Mouse (Mus musculus) brain, embryonic 18.5 days (tissue): Measurements from ENCODE around the gene Olfr728.

Source experiments
- DNase-seq: peaks from one replicate; pipeline ENCODE4 v3.0.0-alpha.2; 2012; ENCODE audit warnings: low read depth, low spot score

Gene Olfr728

DNA sequence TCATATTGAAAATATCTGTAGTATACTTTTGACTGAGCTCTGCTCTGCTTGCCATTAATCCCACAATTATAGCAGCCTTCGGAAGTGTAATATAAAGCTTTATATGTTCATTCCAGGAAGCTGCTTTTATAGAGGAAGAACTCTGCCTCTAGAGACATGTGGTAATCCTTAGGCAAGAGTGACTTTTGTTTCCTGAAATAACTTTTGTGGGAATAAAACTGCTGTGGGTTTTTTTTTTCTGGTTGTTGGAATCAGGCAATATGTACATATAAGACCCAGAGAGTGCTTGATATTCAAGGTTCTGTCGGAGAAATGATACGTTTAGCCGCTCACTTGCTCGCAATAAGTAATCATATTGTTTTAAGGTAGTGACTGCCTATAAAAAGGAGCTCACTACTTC, at the start of gene Olfr728:
Olfr728 (minus strand) TSS at position 101 of the 400 bp plus-strand sequence.
- no peak for DNase-seq

DNA sequence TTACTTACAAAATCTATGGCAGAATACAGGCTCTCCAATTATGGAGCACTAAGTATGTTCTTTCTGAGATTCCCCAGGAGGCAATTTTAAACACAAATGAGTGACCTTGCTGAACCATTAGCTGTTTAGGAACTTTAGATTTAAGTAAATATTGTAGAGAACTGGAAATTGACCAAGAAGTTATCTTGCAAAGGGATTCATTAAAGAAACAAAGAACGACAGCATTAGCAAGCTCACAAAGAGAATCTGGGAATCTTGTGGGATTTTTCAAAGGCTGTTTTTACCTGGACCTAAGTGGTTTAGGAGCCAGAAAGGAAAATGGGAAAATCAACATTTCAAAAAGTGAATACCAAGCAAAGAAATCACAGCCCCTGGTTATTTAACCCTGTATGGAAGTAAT, 45.6 kb upstream of the Olfr728 start, which contains the start of gene Olfr730:
Olfr730 (minus strand) TSS at position 101 of the 400 bp plus-strand sequence.
- no peak for DNase-seq

DNA sequence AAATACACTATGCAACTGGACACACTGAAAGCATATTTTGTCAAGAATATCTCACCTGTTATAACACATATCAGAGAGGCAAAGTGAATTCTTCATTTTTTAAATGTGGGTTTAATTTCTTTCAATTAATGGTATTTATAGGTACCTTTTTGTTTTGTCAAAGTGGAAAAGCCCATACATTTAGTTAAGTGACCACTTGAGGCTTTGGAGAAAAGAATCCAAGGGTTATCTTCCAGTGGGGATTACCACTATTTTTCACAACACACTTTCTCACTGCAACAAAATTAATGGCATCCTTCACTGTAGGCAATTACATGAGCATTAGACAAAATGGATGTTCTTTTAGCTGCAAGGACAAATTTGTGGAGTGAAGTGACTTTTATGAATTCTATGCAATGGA, 10.3 kb upstream of the Olfr728 start, which contains the start of gene Olfr729:
Olfr729 (minus strand) TSS at position 101 of the 400 bp plus-strand sequence.
- no peak for DNase-seq

DNA sequence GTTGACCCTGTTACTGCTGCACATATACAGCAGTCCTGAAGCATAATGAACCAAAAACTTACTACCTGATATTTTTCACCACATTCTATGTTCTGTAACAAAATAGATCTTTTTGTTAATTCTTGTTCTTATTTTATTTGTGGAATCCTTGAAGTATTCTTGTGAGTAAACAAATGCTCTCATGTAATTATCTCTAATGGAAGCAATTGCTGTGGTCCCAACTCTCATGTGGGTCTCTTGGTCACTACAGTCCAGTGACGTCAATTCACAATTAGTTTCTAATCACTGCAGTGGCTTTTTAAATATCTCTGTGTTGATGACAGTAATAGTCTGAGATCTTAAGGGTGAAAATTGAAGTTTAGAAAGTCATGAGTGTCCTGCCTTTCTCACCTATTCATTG, 19.6 kb downstream of the Olfr728 start, which contains the start of gene Olfr727:
Olfr727 (plus strand) TSS at position 301 of the 400 bp plus-strand sequence.
- no peak for DNase-seq

DNA sequence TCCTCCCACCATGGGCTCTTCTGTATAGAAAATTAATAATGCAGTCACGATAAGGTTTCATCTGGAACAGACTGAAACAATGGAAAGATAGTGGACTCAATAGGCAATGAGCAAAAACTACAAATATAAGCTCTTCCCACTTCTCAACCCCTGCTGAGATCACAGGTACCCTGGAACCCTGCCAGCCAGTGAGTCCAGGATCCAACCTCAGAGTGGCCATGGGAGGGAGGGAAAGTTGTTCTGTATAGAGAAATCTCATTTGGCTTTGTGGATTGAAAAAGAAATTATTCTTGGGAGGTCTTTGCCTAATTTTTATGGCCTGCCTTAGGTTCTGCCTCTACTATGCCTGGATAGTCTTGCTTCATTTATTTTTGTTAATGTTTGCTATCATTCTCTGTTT, 51.6 kb downstream of the Olfr728 start, which contains the start of gene Olfr726:
Olfr726 (minus strand) TSS at position 101 of the 400 bp plus-strand sequence.
- no peak for DNase-seq
